In the genomic region with DNA sequence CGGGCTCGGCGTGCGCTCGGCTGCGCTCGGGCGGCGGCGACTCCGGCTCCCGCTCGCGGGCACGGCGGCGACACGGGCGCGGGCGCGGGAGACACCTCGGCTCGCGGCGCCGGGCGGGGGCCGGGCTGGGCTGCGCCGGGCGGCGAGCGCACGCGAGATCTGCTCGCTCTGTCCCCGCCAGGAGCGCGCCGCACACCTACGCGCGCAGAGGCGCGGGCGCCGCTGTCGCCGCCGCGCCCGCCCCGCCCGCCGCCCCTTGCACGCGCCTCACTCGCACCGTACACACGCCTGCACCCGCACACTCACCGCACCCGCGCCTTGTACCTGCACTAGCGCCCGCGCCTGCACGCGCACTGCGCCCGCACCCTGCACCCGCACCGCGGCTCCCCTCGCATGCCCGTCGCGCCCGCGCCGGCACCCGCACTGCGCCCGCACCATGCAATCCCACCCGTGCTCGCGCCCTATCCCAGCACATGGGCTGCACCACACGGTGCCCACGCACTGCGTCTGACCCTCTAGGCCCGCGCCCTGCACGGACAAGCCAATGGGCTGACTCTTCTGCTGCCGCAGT, we compare ENCODE assay signal across 7 mouse cellular contexts. TPM values are rescaled to one million over a fixed set of nuclear protein-coding genes. Genes with fewer than 3 reads are reported as not detected.
DNase-seq lines count a peak whose midpoint lies in the region; ATAC-seq and TF ChIP-seq lines count a peak whose summit lies in the region.

No protein-coding gene starts in this region.

- TF ChIP-seq POLR2A in testis, adult 2 months (IDR thresholded peaks at IDR 0.05; ENCODE audit: control insufficient read depth, low read depth, low read length): no peak

- WGBS in embryonic facial prominence, embryonic 13.5 days: under 1% methylated on average over 70 of the region's 95 CpGs
- under 1% methylated on average over 62 of the region's 95 CpGs for whole genome bisulfite sequencing in intestine, embryonic 14.5 days
- WGBS in liver, embryonic 16.5 days (ENCODE audit: insufficient replicate concordance): under 1% methylated on average over 58 of the region's 95 CpGs
- WGBS in stomach, embryonic 14.5 days: 2% methylated on average over 56 of the region's 95 CpGs

- no peaks in the 10 kb centered on the region for H3K9me3 ChIP-seq in embryonic facial prominence, embryonic 13.5 days
- no peaks in the 10 kb centered on the region for H3K9me3 ChIP-seq in intestine, embryonic 14.5 days (ENCODE audit: control insufficient read depth, low read length)
- no peaks in the 10 kb centered on the region for H3K9me3 ChIP-seq in liver, embryonic 16.5 days (replicated peaks; ENCODE audit: control insufficient read depth, low read length)
- no peaks in the 10 kb centered on the region for H3K9me3 ChIP-seq in stomach, embryonic 14.5 days (ENCODE audit: control insufficient read depth, low read depth, low read length)

- peak overlapping the region; percentile 83 for H3K4me3 ChIP-seq in testis, adult 2 months (ENCODE audit: control insufficient read depth, low read depth, low read length)
- peak overlapping the region; percentile 60 for H3K4me3 ChIP-seq in embryonic facial prominence, embryonic 13.5 days
- H3K4me3 ChIP-seq in intestine, embryonic 14.5 days (ENCODE audit: low read depth, low read length): peak overlapping the region; percentile 52
- peak overlapping the region; percentile 50 for H3K4me3 ChIP-seq in liver, embryonic 16.5 days (ENCODE audit: low read depth, low read length)
- peak overlapping the region; percentile 47 for H3K4me3 ChIP-seq in stomach, embryonic 14.5 days (ENCODE audit: low read depth, low read length)

- H3K4me1 ChIP-seq in testis, adult 2 months (ENCODE audit: control insufficient read depth, insufficient read depth, low read length): peaks cover 21% of the 10 kb centered on the region
- peaks cover 25% of the 10 kb centered on the region for H3K4me1 ChIP-seq in embryonic facial prominence, embryonic 13.5 days
- peaks cover 5% of the 10 kb centered on the region; the same call in 1 of the 2 replicates for H3K4me1 ChIP-seq in intestine, embryonic 14.5 days (replicated peaks; ENCODE audit: control insufficient read depth, insufficient read depth, low read length)
- H3K4me1 ChIP-seq in liver, embryonic 16.5 days (ENCODE audit: control insufficient read depth, low read depth, low read length): no peaks in the 10 kb centered on the region
- H3K4me1 ChIP-seq in stomach, embryonic 14.5 days (ENCODE audit: control insufficient read depth, insufficient read depth, low read length): peaks cover 6% of the 10 kb centered on the region

- H3K36me3 ChIP-seq in testis, adult 2 months (ENCODE audit: control insufficient read depth, insufficient read depth, low read length): no peaks in the 10 kb centered on the region
- no peaks in the 10 kb centered on the region for H3K36me3 ChIP-seq in embryonic facial prominence, embryonic 13.5 days
- H3K36me3 ChIP-seq in intestine, embryonic 14.5 days (ENCODE audit: control insufficient read depth, insufficient read depth, low read length): no peaks in the 10 kb centered on the region
- no peaks in the 10 kb centered on the region for H3K36me3 ChIP-seq in liver, embryonic 16.5 days (ENCODE audit: control insufficient read depth, insufficient read depth)
- H3K36me3 ChIP-seq in stomach, embryonic 14.5 days (ENCODE audit: control insufficient read depth, insufficient read depth, low read length): no peaks in the 10 kb centered on the region

- H3K27ac ChIP-seq in testis, adult 2 months (ENCODE audit: control insufficient read depth, insufficient read depth, low read depth, low read length): no peak overlapping the region
- H3K27ac ChIP-seq in embryonic facial prominence, embryonic 13.5 days: no peak overlapping the region
- H3K27ac ChIP-seq in intestine, embryonic 14.5 days (ENCODE audit: low read depth): no peak overlapping the region
- H3K27ac ChIP-seq in liver, embryonic 16.5 days (ENCODE audit: low read length): no peak overlapping the region
- no peak overlapping the region for H3K27ac ChIP-seq in stomach, embryonic 14.5 days (ENCODE audit: low read length)

- peak overlapping the region; percentile 97 for H3K4me2 ChIP-seq in embryonic facial prominence, embryonic 13.5 days
- peak overlapping the region; percentile 91 for H3K4me2 ChIP-seq in intestine, embryonic 14.5 days (ENCODE audit: low read length)
- H3K4me2 ChIP-seq in liver, embryonic 16.5 days (ENCODE audit: low read depth, low read length): peak overlapping the region; percentile 64
- peak overlapping the region; percentile 96 for H3K4me2 ChIP-seq in stomach, embryonic 14.5 days (replicated peaks; ENCODE audit: low read depth, low read length)

- no peaks in the 10 kb centered on the region for H3K27me3 ChIP-seq in testis, adult 2 months (ENCODE audit: control insufficient read depth, insufficient read depth, low read length)
- H3K27me3 ChIP-seq in embryonic facial prominence, embryonic 13.5 days: peaks cover 98% of the 10 kb centered on the region
- peaks cover 75% of the 10 kb centered on the region for H3K27me3 ChIP-seq in intestine, embryonic 14.5 days (replicated peaks; ENCODE audit: control insufficient read depth, insufficient read depth, low read length)
- H3K27me3 ChIP-seq in liver, embryonic 16.5 days (ENCODE audit: control insufficient read depth, insufficient read depth, low read depth, low read length): peaks cover 64% of the 10 kb centered on the region
- H3K27me3 ChIP-seq in stomach, embryonic 14.5 days (ENCODE audit: control insufficient read depth, insufficient read depth, low read length): peaks cover 40% of the 10 kb centered on the region

- ATAC-seq in embryonic facial prominence, embryonic 13.5 days (ENCODE audit: insufficient number of reproducible peaks, insufficient read depth, low FRiP score, low TSS enrichment, low read depth): 0 out of 2 replicates have a peak, but pooled peaks have one; percentile 7
- peak; percentile 34; the same call in 1 of the 2 replicates for ATAC-seq in intestine, embryonic 14.5 days (replicated peaks; ENCODE audit: low FRiP score, low TSS enrichment, low read depth)
- ATAC-seq in liver, embryonic 16.5 days (ENCODE audit: low read depth): 0 out of 2 replicates have a peak, but pooled peaks have one; percentile 27
- no peak; the same call in 1 of the 2 replicates for ATAC-seq in stomach, embryonic 14.5 days (ENCODE audit: insufficient number of reproducible peaks, insufficient read depth, low FRiP score, low read depth)

- TF ChIP-seq CTCF in testis, adult 2 months (IDR thresholded peaks at IDR 0.05; ENCODE audit: control insufficient read depth, insufficient read depth, insufficient replicate concordance, low read depth, low read length): no peak

- peak overlapping the region; percentile 64 for H3K9ac ChIP-seq in embryonic facial prominence, embryonic 13.5 days
- H3K9ac ChIP-seq in intestine, embryonic 14.5 days (ENCODE audit: low read length): no peak overlapping the region; the same call in 1 of the 2 replicates
- H3K9ac ChIP-seq in liver, embryonic 16.5 days (ENCODE audit: low read depth, low read length): no peak overlapping the region
- H3K9ac ChIP-seq in stomach, embryonic 14.5 days (replicated peaks; ENCODE audit: low read depth, low read length): no peak overlapping the region; the same call in 1 of the 2 replicates

- no peak for DNase-seq in testis, postnatal 14 days (ENCODE audit: low spot score)
- peak; percentile 60 for DNase-seq in intestine, embryonic 14.5 days (ENCODE audit: low spot score)
- no peak for DNase-seq in B cell, adult 2 months

RNA-seq across cellular contexts. Expression of a gene that starts 0.5 kb away (rescaled TPM):
- polyA plus RNA-seq in testis, adult 2 months (2012; rRNA removed): 3.4 and 3.5 TPM in 2 replicates
- 1.9 and 2.5 TPM in 2 replicates for polyA plus RNA-seq in embryonic facial prominence, embryonic 13.5 days (2015; fragmentation: Nextera tagmentation; extraction: Ambion mirVana)
- polyA plus RNA-seq in intestine, embryonic 14.5 days (2014; fragmentation: Nextera tagmentation; extraction: Ambion mirVana): 2.9 and 3.4 TPM in 2 replicates
- 1.1 and 1.4 TPM in 2 replicates for polyA plus RNA-seq in liver, embryonic 16.5 days (2015; fragmentation: Nextera tagmentation; extraction: Ambion mirVana)
- 2.5 and 2.6 TPM in 2 replicates for polyA plus RNA-seq in stomach, embryonic 14.5 days (2014; fragmentation: Nextera tagmentation; extraction: Ambion mirVana)
